Mouse (Mus musculus) erythroblast, embryonic 14.5 days (primary cell): ENCODE results near the gene Cdca5.

Source experiments
- GATA1 ChIP-seq: IDR thresholded peaks from 2 replicates; pipeline ENCODE4 v1.6.1; 2012; ENCODE audit warnings: low read length, inconsistent platforms, mixed read lengths
- TAL1 ChIP-seq: IDR thresholded peaks from 3 replicates; pipeline ENCODE4 v1.6.1; 2012; ENCODE audit warnings: low read length, inconsistent platforms, mixed read lengths

DNA sequence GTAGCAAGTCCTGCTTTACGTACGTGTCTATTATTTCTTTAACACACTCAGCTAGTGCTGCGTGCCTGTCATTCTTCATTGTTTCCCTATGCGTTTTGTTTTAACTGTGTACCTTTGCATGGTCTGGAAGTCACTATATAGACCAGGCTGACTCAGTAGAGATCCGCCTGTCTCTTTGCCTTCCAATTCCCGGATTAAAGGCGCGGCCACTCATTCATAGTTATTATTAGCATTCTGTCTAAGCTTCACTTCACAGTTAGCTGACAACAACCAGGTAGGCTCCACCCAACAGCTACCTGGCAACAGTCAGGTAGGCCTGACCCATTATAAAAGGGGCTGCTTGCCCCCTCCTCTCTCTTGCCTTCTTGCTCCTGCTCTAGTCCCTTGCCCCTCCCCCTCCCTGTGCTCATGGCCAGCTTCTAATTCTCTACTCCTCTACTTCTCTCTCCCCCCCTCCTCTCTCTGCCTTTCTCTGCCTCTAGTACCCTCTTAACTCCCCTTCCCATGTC, 33.9 kb downstream of the Cdca5 start:
- no peak for TF ChIP-seq GATA1
- no peak for TF ChIP-seq TAL1
